Mouse (Mus musculus) CH12.LX (cell line): ENCODE data around the gene Ssh2. TPM values are rescaled to one million over a fixed set of nuclear protein-coding genes. Genes with fewer than 3 reads are reported as not detected.

Experiments used
- DNase-seq: peaks from one replicate; pipeline ENCODE4 v3.0.0-alpha.2; 2013; ENCODE audit errors: extremely low read depth
- H3K27ac ChIP-seq: 2 replicates; pipeline ENCODE4 v1.5.1; 2012; ENCODE audit warnings: low read depth, mild to moderate bottlenecking, control low read depth, moderate library complexity; ENCODE audit not compliant: insufficient read depth
- H3K27me3 ChIP-seq: replicated peaks from 2 replicates; pipeline ENCODE3; 2012; ENCODE audit warnings: inconsistent platforms
- H3K36me3 ChIP-seq, 2 experiments: replicated peaks in 1 of 2; 2 replicates each; pipeline versions ENCODE3 to v1.6.1; 2012; ENCODE audit warnings: inconsistent platforms in 1 of 2, low read length in 1 of 2, mild to moderate bottlenecking in 1 of 2, mixed read lengths in 1 of 2, moderate library complexity in 1 of 2; ENCODE audit not compliant: control insufficient read depth in 1 of 2, insufficient read depth in 1 of 2
- H3K4me1 ChIP-seq, 2 experiments: 2 replicates each; pipeline ENCODE4 v1.6.1; 2012; ENCODE audit warnings: inconsistent platforms in 1 of 2, moderate library complexity in 1 of 2; ENCODE audit not compliant: insufficient read depth in 2 of 2, control insufficient read depth in 1 of 2
- H3K4me2 ChIP-seq: 2 replicates; pipeline ENCODE4 v1.6.1; 2012; ENCODE audit warnings: low read depth, mild to moderate bottlenecking, control low read depth; ENCODE audit not compliant: poor library complexity, insufficient read depth, severe bottlenecking
- H3K4me3 ChIP-seq, 3 experiments: fragments of 150-350 bp in 1 of 3; sonication (generic) in 1 of 3; replicated peaks in 1 of 3; 2 replicates each; pipeline versions ENCODE3 to v1.5.1; 2011 to 2012; ENCODE audit warnings: low read depth in 2 of 3, low read length in 2 of 3, mild to moderate bottlenecking in 2 of 3, moderate library complexity in 2 of 3, control low read depth in 1 of 3, improper control_type of control experiment in 1 of 3, inconsistent platforms in 1 of 3, mixed read lengths in 1 of 3; ENCODE audit not compliant: poor library complexity in 1 of 3
- H3K79me2 ChIP-seq: replicated peaks from 2 replicates; pipeline ENCODE4 v1.6.1; 2012; ENCODE audit warnings: mild to moderate bottlenecking, moderate library complexity; ENCODE audit not compliant: control insufficient read depth, poor library complexity, insufficient read depth, severe bottlenecking; ENCODE audit errors: extremely low read depth
- H3K9ac ChIP-seq: 2 replicates; pipeline ENCODE4 v1.6.1; 2012; ENCODE audit warnings: low read depth, mild to moderate bottlenecking, control low read depth, moderate library complexity; ENCODE audit not compliant: insufficient read depth
- H3K9me3 ChIP-seq: replicated peaks from 2 replicates; pipeline ENCODE3; 2012; ENCODE audit warnings: low read length, inconsistent platforms, mixed read lengths
- BHLHE40 ChIP-seq: IDR thresholded peaks from 2 replicates; pipeline ENCODE4 v1.6.1; 2011; ENCODE audit warnings: mild to moderate bottlenecking, low read depth, low read length, improper control_type of control experiment
- CHD1 ChIP-seq: IDR thresholded peaks from 2 replicates; pipeline ENCODE4 v1.6.1; 2012; ENCODE audit warnings: low read depth, low read length, improper control_type of control experiment, inconsistent platforms
- CHD2 ChIP-seq: IDR thresholded peaks from 2 replicates; pipeline ENCODE4 v1.6.1; 2011; ENCODE audit warnings: low read length, improper control_type of control experiment
- E2F4 ChIP-seq: IDR thresholded peaks from 2 replicates; pipeline ENCODE4 v1.6.1; 2011; ENCODE audit warnings: low read depth, low read length, improper control_type of control experiment; ENCODE audit not compliant: insufficient replicate concordance
- EP300 ChIP-seq: IDR thresholded peaks from 2 replicates; pipeline ENCODE4 v1.6.1; 2011; ENCODE audit warnings: low read length, improper control_type of control experiment
- ETS1 ChIP-seq: conservative IDR thresholded peaks from 2 replicates; pipeline ENCODE4 v1.6.1; 2012; ENCODE audit warnings: low read depth, mild to moderate bottlenecking, inconsistent platforms, low read length, improper control_type of control experiment, moderate library complexity
- GABPA ChIP-seq: IDR thresholded peaks from 2 replicates; pipeline ENCODE4 v1.6.1; 2012; ENCODE audit warnings: low read depth, low read length, improper control_type of control experiment, inconsistent platforms; ENCODE audit not compliant: insufficient replicate concordance
- HCFC1 ChIP-seq: IDR thresholded peaks from 2 replicates; pipeline ENCODE4 v1.6.1; 2012; ENCODE audit warnings: low read depth, mild to moderate bottlenecking, inconsistent platforms, low read length, improper control_type of control experiment
- IRF4 ChIP-seq: IDR thresholded peaks from 2 replicates; pipeline ENCODE4 v1.6.1; 2014; ENCODE audit warnings: low read depth, mild to moderate bottlenecking, inconsistent platforms, low read length, improper control_type of control experiment
- JUND ChIP-seq: conservative IDR thresholded peaks from 2 replicates; pipeline ENCODE4 v1.6.1; 2011; ENCODE audit warnings: low read depth, low read length, improper control_type of control experiment
- MAFK ChIP-seq: IDR thresholded peaks from 2 replicates; pipeline ENCODE4 v1.6.1; 2011; ENCODE audit warnings: low read length, improper control_type of control experiment; ENCODE audit not compliant: insufficient replicate concordance
- MXI1 ChIP-seq: IDR thresholded peaks from 2 replicates; pipeline ENCODE4 v1.6.1; 2011; ENCODE audit warnings: mild to moderate bottlenecking, low read depth, low read length, improper control_type of control experiment
- NELFE ChIP-seq: IDR thresholded peaks from 2 replicates; pipeline ENCODE4 v1.6.1; 2011; ENCODE audit warnings: low read depth, low read length, improper control_type of control experiment
- NRF1 ChIP-seq: IDR thresholded peaks from 2 replicates; pipeline ENCODE4 v1.6.1; 2014; ENCODE audit warnings: low read depth, mild to moderate bottlenecking, inconsistent platforms, low read length, improper control_type of control experiment, moderate library complexity
- PAX5 ChIP-seq: IDR thresholded peaks from 2 replicates; pipeline ENCODE4 v1.6.1; 2012; ENCODE audit warnings: low read length, inconsistent platforms, mixed read lengths
- RAD21 ChIP-seq: IDR thresholded peaks from 2 replicates; pipeline ENCODE4 v1.6.1; 2011; ENCODE audit warnings: low read depth, mild to moderate bottlenecking, low read length, improper control_type of control experiment, moderate library complexity
- RCOR1 ChIP-seq: conservative IDR thresholded peaks from 2 replicates; pipeline ENCODE4 v1.6.1; 2012; ENCODE audit warnings: low read depth, mild to moderate bottlenecking, inconsistent platforms, low read length, improper control_type of control experiment
- TBP ChIP-seq: conservative IDR thresholded peaks from 2 replicates; pipeline ENCODE4 v1.6.1; 2011; ENCODE audit warnings: low read depth, low read length, improper control_type of control experiment
- USF1 ChIP-seq: IDR thresholded peaks from 2 replicates; pipeline ENCODE4 v1.6.1; 2014; ENCODE audit warnings: low read depth, mild to moderate bottlenecking, inconsistent platforms, low read length, improper control_type of control experiment
- USF2 ChIP-seq: conservative IDR thresholded peaks from 2 replicates; pipeline ENCODE4 v1.6.1; 2011; ENCODE audit warnings: low read depth, low read length, improper control_type of control experiment
- ZKSCAN1 ChIP-seq: IDR thresholded peaks from 2 replicates; pipeline ENCODE4 v1.6.1; 2012; ENCODE audit warnings: low read depth, inconsistent platforms, low read length, improper control_type of control experiment, borderline replicate concordance
- ZNF384 ChIP-seq: IDR thresholded peaks from 2 replicates; pipeline ENCODE4 v1.6.1; 2012; ENCODE audit warnings: low read depth, low read length, improper control_type of control experiment, inconsistent platforms
- dilution Hi-C: fragments of 300-500 bp; cut with MboI; formaldehyde crosslinking; loops from 2 replicates; pipeline ENCODE4 v1.14.3; 2020; ENCODE audit warnings: low sequenced_read_pairs; ENCODE audit not compliant: extremely low pct_unique_long_range_greater_than_20kb, extremely low pct_ligation_motif_present
- in situ Hi-C: fragments of 300-500 bp; cut with MboI; formaldehyde crosslinking; loops from 3 replicates; pipeline ENCODE4 v1.14.3; 2019; ENCODE audit warnings: low sequenced_read_pairs, low pct_ligation_motif_present, low pct_unique_long_range_greater_than_20kb, mixed read lengths
- polyA plus RNA-seq: library from polyadenylated mRNA; unstranded; fragments of >175 nt; gene quantifications from 2 replicates; pipeline ENCODE4 v1.2.1, GENCODE M21; 2012; ENCODE audit warnings: low read depth; ENCODE audit not compliant: insufficient read length
- total RNA-seq, 2 experiments: library from RNA; depleted of rRNA; stranded (reverse); fragments of 300-350 nt in 1 of 2; fragments of >200 nt in 1 of 2; gene quantifications; 2 replicates each; pipeline ENCODE4 v1.2.3; 2012 to 2014

The Ssh2 gene
- total and polyA plus RNA-seq, 3 experiments = 5.9 to 14.6 (median 6.3) TPM

DNA sequence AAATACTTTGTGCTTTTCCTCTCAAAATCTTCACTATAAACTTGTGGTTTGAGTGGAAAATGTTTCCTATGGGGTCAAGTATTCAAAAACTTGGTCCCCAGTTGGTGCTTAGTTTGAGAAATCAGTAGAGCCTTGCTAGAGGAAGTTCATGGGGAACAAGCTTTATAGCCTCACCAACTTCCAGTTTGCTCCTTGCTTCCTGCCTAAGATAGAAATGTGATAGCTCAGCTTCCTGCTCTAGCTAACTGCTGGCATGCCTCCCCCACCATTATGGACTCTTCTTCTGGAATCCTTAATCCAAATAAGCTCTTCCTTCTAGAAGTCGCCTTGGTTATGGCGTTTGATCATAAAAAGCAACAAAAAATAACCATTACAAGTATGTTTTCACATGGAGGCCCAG is 190.2 kb downstream of the Ssh2 start:
- Histone ChIP-seq H3K9ac (no peak overlapping the region), H3K9me3 (no peaks in the 10 kb centered on the region), H3K79me2 (no peaks in the 10 kb centered on the region), H3K27ac (no peak overlapping the region), H3K4me2 (no peak overlapping the region), H3K4me1 (peaks cover 0 to 37% of the 10 kb centered on the region in 2 experiments; a peak in 2 of 4 replicates), H3K27me3 (no peaks in the 10 kb centered on the region), H3K4me3 (no peak overlapping the region), H3K36me3 (peaks cover 3 to 33% of the 10 kb centered on the region in 2 experiments)
- in situ Hi-C loops = no loop called here
- no peak for TF ChIP-seq BHLHE40
- TF ChIP-seq ZNF384 = no peak
- TF ChIP-seq HCFC1 = no peak
- TF ChIP-seq CHD2 = no peak
- no peak for DNase-seq
- dilution Hi-C loops = no loop called here

DNA sequence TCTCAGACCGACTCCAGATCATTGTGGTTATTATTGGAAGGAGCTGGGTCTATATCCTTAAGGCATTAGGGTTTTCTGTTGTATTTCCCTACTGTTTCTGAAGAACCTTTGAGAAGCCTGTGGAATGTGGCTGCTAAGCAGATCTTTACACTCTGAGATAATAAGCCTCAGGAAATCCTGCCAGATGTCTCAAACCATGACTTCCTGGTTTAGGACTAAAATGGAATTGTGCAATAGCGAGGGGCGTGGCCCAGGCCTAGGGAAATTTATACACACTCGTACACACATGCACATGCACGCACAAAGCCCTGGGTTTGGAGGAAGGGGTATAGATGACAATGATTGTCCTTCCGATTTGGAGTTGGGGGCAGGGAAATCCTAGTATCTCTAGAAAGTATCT is 193.8 kb downstream of the Ssh2 start:
- H3K27me3 ChIP-seq = no peaks in the 10 kb centered on the region
- no peak overlapping the region for H3K27ac ChIP-seq
- no peak overlapping the region for H3K4me3 ChIP-seq
- in situ Hi-C loops = no loop called here
- H3K9ac ChIP-seq = no peak overlapping the region
- H3K36me3 ChIP-seq = peaks cover 3 to 30% of the 10 kb centered on the region in 2 experiments
- no peaks in the 10 kb centered on the region for H3K79me2 ChIP-seq
- no peaks in the 10 kb centered on the region for H3K9me3 ChIP-seq
- dilution Hi-C loops = no loop called here
- no peak overlapping the region for H3K4me2 ChIP-seq
- TF ChIP-seq PAX5 (no peak), NRF1 (no peak), IRF4 (no peak), E2F4 (no peak), NELFE (no peak), RAD21 (no peak), CHD1 (no peak), BHLHE40 (no peak), USF1 (no peak), MAFK (no peak), EP300 (no peak), RCOR1 (no peak), JUND (no peak), MXI1 (no peak), GABPA (no peak), ETS1 (no peak), HCFC1 (no peak), ZKSCAN1 (no peak), TBP (no peak), USF2 (no peak)
- peaks cover 0 to 26% of the 10 kb centered on the region in 2 experiments; a peak in 1 of 4 replicates for H3K4me1 ChIP-seq
- DNase-seq = no peak
